Mouse (Mus musculus) erythroid progenitor cell, adult 5-6 weeks (primary cell): ENCODE data around the gene Gm28048. TPM values are rescaled to one million over a fixed set of nuclear protein-coding genes. Genes with fewer than 3 reads are reported as not detected.

ENCODE experiments used
- ATAC-seq: replicated peaks from 2 replicates; pipeline ENCODE4 v1.8.0; 2016; ENCODE audit warnings: moderate number of reproducible peaks, mild to moderate bottlenecking, moderate TSS enrichment, inconsistent platforms; ENCODE audit not compliant: poor library complexity, low FRiP score, severe bottlenecking
- total RNA-seq, 2 experiments: library from RNA; stranded (forward) in 1 of 2; stranded (reverse) in 1 of 2; fragments of 150-400 nt in 1 of 2; fragments of 186-747, 209-891 nt in 1 of 2; gene quantifications; 2 replicates each; pipeline versions ENCODE4 v1.2.3 to v1.2.4; 2015 to 2017; ENCODE audit warnings: low replicate concordance in 2 of 2

The Gm28048 gene
- total RNA-seq, 2 experiments from 2014 or later: 1.6 to 13.0 TPM

- no peak for ATAC-seq
These were observed 81.8 kb downstream of the Gm28048 start for GRCm38 (mm10) chr11:22900041-22900440.

- ATAC-seq: no peak
These were observed 84.2 kb downstream of the Gm28048 start for GRCm38 (mm10) chr11:22897642-22898041.

GRCm38 (mm10) chr11:22897127-22897526 is 84.8 kb downstream of the Gm28048 start:
- ATAC-seq: no peak

- ATAC-seq: no peak
These were observed 88.8 kb downstream of the Gm28048 start for GRCm38 (mm10) chr11:22893075-22893474.

- no peak for ATAC-seq
These were observed 89.4 kb downstream of the Gm28048 start for GRCm38 (mm10) chr11:22892466-22892865.

- ATAC-seq: no peak
These were observed 90.0 kb downstream of the Gm28048 start for GRCm38 (mm10) chr11:22891876-22892275.

GRCm38 (mm10) chr11:22891242-22891641 is 90.6 kb downstream of the Gm28048 start:
- no peak for ATAC-seq

- no peak for ATAC-seq
These were observed 92.7 kb downstream of the Gm28048 start for GRCm38 (mm10) chr11:22889224-22889623.

GRCm38 (mm10) chr11:22886991-22887390 is 94.9 kb downstream of the Gm28048 start:
- no peak for ATAC-seq

GRCm38 (mm10) chr11:22885350-22885749 is 96.5 kb downstream of the Gm28048 start:
- ATAC-seq: no peak

GRCm38 (mm10) chr11:22883676-22884075 is 98.2 kb downstream of the Gm28048 start:
- no peak for ATAC-seq

- ATAC-seq: no peak
These were observed 99.0 kb downstream of the Gm28048 start for GRCm38 (mm10) chr11:22882926-22883325.

GRCm38 (mm10) chr11:22880383-22881172 is 101.3 kb downstream of the Gm28048 start:
- ATAC-seq: no peak

- no peak for ATAC-seq
These were observed 102.2 kb downstream of the Gm28048 start for GRCm38 (mm10) chr11:22879645-22880044.

- peak; percentile 67 for ATAC-seq
These were observed 105.1 kb downstream of the Gm28048 start for GRCm38 (mm10) chr11:22876680-22877330.

- ATAC-seq: no peak
These were observed 106.6 kb downstream of the Gm28048 start for GRCm38 (mm10) chr11:22875279-22875678.

GRCm38 (mm10) chr11:22874747-22875146 is 107.1 kb downstream of the Gm28048 start:
- ATAC-seq: no peak

- no peak for ATAC-seq
These were observed 108.5 kb downstream of the Gm28048 start for GRCm38 (mm10) chr11:22873383-22873782.

- no peak for ATAC-seq
These were observed 109.6 kb downstream of the Gm28048 start for GRCm38 (mm10) chr11:22872307-22872680.

- ATAC-seq: no peak
These were observed 110.1 kb downstream of the Gm28048 start for GRCm38 (mm10) chr11:22871628-22872306.

GRCm38 (mm10) chr11:22868582-22868981 is 113.3 kb downstream of the Gm28048 start:
- ATAC-seq: no peak
